Mouse (Mus musculus) layer of hippocampus, adult 18-20 months (tissue): ENCODE data around the gene Gucy1b2. TPM values are rescaled to one million over a fixed set of nuclear protein-coding genes. Genes with fewer than 3 reads are reported as not detected.

Experiments
- DNase-seq, 2 experiments: peaks; one replicate each; pipeline ENCODE4 v3.0.0; 2022; ENCODE audit warnings: low spot score in 2 of 2
- total RNA-seq, 2 experiments: library from RNA; stranded (reverse); gene quantifications; 2 replicates each; pipeline ENCODE4 v1.2.3; 2021

Gucy1b2 gene
- total RNA-seq, 2 experiments from 2014 or later, result 0.50 to 0.51 TPM

GRCm38 (mm10) chr14:62375694-62376093 lies 80.4 kb downstream of the Gucy1b2 start:
- no peak for DNase-seq

GRCm38 (mm10) chr14:62374001-62374400 lies 82.1 kb downstream of the Gucy1b2 start:
- no peak for DNase-seq

DNA sequence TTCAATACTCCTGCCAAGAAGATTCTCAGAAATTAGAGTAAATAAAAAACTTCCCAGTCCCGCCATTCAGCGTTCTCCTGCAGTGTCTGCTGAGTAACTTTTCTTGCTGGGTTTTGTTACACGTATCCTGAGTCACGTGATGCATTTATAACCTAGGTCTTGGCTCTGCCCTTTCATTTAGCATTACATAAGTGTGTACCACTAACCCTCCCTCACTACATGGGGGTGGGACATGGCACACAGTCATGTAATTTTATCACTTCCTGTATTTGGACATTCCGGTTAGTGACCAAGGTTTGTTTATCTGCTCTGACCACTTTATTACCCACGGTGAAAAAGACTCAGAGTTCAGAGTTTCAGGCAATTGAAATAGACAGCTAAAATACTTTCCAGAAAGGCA lies 85.3 kb downstream of the Gucy1b2 start:
- DNase-seq, result no peak

DNA sequence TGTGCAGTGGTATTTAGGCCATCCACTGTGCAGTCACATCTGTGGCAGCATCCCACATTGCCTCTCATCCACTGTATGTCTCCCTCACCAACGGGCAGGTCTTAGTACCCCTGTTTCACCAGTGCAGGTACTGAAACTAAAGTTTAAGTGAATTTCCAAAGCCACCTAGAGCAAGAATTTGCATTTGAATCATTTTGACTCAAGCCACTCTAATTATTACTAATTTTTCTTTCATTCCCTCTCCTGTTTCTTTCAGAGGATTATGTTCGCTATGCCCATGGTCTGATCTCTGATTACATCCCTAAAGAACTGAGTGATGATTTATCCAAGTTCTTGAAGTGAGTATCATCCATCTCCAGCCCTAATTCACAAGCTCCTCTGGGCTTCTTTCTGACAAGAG lies 92.3 kb downstream of the Gucy1b2 start:
- no peak for DNase-seq

DNA sequence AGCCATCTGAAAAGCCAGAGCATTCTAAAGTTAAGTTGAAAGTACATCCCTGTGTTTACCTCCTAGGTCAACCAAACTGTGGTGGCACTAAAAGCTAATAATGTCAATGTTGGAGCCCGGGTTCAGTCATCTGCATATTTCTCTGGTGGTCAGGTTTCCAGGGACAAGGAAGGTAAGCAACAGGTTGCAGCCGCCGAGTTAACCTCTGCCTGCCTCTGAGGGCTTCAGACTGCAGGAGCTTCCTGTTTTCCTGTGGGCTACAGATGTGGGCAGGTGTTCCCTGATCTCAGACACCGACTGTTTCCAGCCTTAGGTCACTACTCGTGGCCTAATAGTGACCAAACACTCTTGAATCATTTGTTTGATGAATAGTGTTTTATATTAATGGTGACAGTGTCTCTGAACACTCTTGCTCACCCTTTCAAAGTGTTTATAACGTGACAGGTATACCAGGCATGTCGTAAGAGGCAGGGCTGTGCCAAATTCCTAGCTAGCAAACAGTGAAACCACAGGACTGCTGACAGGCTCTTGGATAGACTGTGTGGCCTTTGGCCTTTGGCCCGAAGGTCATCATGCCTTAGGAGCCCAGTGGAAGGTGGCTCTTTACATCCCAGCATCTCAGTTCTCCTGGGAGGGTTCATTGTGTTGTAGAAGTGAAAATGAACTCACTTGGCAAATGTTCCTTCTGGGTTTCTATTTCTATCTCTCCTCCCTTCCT lies 94.7 kb downstream of the Gucy1b2 start:
- DNase-seq, result no peak

GRCm38 (mm10) chr14:62355201-62355600 lies 100.9 kb downstream of the Gucy1b2 start:
- DNase-seq, result no peak

- DNase-seq, result no peak
Measured at GRCm38 (mm10) chr14:62353793-62354192, 102.3 kb downstream of the Gucy1b2 start.

DNA sequence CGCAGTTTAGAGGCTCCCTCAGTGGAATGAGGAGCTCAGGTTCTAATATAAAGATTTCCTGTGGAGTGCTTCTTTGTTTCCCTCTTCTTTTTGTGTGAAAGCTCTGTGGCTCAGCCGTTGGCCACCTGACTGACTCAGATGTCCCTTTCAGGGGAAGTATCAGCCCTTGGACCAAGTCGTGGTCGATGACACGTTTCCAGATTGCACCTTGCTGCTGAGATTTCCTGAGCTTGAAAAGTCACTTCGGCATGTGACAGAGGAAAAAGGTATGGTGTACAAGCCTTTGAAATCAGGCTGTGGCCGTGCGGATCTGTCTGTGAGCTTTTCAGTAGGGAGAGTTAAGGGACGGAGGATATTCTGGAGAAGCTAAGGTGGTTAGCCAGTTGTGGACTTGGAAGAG lies 102.7 kb downstream of the Gucy1b2 start:
- DNase-seq, result no peak

- DNase-seq, result no peak
Measured at GRCm38 (mm10) chr14:62350890-62351289, 105.2 kb downstream of the Gucy1b2 start.

GRCm38 (mm10) chr14:62350186-62350585 lies 105.9 kb downstream of the Gucy1b2 start:
- DNase-seq, result no peak

DNA sequence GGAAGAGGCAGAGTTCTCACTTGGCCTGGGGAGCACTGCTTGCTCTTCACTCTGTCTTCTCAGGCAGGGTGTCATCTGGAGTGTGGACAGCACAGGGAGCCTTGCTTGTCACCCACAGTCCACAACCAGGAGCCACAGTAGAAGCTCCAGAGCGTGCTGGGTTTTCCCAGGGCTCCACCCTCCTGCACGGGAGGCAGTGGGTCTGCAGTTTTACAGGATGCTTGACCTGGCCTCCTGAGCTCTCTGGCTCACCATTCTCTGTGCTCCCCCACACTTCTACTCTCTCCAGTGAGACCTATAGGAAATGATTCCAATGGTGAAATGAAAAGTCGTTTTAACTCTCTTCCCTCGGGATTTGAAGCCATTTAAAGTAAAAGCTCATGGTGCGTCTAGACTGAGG lies 106.3 kb downstream of the Gucy1b2 start:
- DNase-seq, result no peak

DNA sequence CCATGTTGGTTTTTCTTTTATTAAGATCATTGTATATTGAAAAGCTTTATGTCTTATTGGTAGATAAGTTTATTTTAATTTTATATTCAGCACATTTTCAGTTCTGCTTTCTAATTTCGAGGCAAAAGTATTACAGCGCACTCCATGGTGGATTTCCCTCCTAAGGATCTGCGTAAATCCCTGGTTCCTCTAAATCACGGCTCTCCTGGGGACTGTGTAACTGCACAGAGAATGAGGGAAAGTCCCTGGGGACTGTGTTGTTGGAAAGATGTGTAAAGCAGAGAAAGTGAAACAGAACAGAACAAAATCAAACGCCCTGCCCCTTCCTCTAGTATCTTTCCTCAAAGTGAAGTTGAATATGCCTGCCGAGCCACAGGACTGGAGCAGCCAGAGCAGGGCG lies 109.0 kb downstream of the Gucy1b2 start:
- DNase-seq, result no peak

DNA sequence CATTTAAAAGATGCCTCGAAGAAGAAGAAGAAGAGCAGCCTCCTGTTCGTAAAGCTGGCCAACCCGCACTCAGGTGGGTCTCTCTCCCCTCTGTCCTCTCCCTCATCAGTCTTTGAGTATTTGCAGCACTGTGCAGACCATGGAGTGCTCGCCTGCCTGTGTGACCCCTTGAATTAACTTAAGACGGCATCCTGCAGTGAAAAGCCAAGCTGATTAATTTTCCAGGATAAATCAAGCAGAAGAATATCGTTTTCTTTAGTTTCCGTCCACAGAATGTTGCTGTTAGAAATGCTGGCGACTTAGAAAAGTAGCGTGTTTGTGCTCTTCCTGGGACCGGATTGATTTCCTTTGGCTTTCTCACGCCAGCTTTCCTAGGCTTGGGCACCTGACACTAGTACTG lies 109.5 kb downstream of the Gucy1b2 start:
- no peak for DNase-seq

Other genes starting within 250 kb of the Gucy1b2 start
- 10 to 100 TPM; 11.2 to 11.8 TPM for gene Rnaseh2b, start 163.7 kb downstream of the Gucy1b2 start, total RNA-seq
- 1 to 10 TPM; 4.6 to 6.4 TPM for gene Dleu7, start 163.2 kb downstream of the Gucy1b2 start, total RNA-seq
- gene Fam124a, start 99.4 kb upstream of the Gucy1b2 start, total RNA-seq, result 10 to 100 TPM; 13.6 to 13.9 TPM
- gene Gm4131, start 110.6 kb upstream of the Gucy1b2 start, total RNA-seq, result not detected
- gene Serpine3, start 207.4 kb upstream of the Gucy1b2 start, total RNA-seq, result not detected